Mouse (Mus musculus): ENCODE results near the gene Adgrg6.

- TF ChIP-seq CTCF (IDR thresholded peaks at IDR 0.05; ENCODE audit: control insufficient read depth, insufficient read depth, low read length) (no peak), POLR2A (IDR thresholded peaks at IDR 0.05; ENCODE audit: borderline replicate concordance, control insufficient read depth, low read depth, low read length) (no peak)
Observed at GRCm38 (mm10) chr10:14543511-14544067, 1.9 kb downstream of the Adgrg6 start.
